Mouse (Mus musculus): Measurements from ENCODE around the gene Lct.
"Not testable (repeated sequence)": the region's sequence is repeated elsewhere in the genome, so short reads cannot be mapped to it uniquely, and the experiment has no call there.

The Lct gene

GRCm38 (mm10) chr1:128284157-128284690 is 43.9 kb downstream of the Lct start:
- H3K4me3 ChIP-seq (replicated peaks; ENCODE audit: low read length): no peak overlapping the region
- H3K27me3 ChIP-seq (ENCODE audit: insufficient read depth, low read length): peaks cover 10% of the 10 kb centered on the region
- no peaks in the 10 kb centered on the region for H3K9me3 ChIP-seq (ENCODE audit: low read length)
- TF ChIP-seq POU5F1 (IDR thresholded peaks at IDR 0.05; ENCODE audit: borderline replicate concordance, low read length) (no peak), NANOG (IDR thresholded peaks at IDR 0.05; ENCODE audit: borderline replicate concordance, low read length) (no peak), CTCF (conservative IDR thresholded peaks at IDR 0.05; ENCODE audit: low read length) (no peak)
- H3K4me1 ChIP-seq (replicated peaks; ENCODE audit: low read depth, low read length): peaks cover 14% of the 10 kb centered on the region; the same call in 1 of the 2 replicates
- H3K36me3 ChIP-seq (ENCODE audit: insufficient read depth, low read length): no peaks in the 10 kb centered on the region

GRCm38 (mm10) chr1:128282924-128283323 is 45.2 kb downstream of the Lct start:
- TF ChIP-seq POU5F1 (IDR thresholded peaks at IDR 0.05; ENCODE audit: borderline replicate concordance, low read length): no peak
- TF ChIP-seq CTCF (conservative IDR thresholded peaks at IDR 0.05; ENCODE audit: low read length): peak; percentile 32; the same call in 1 of the 2 replicates
- no peak for TF ChIP-seq NANOG (IDR thresholded peaks at IDR 0.05; ENCODE audit: borderline replicate concordance, low read length)
- H3K36me3 ChIP-seq (ENCODE audit: insufficient read depth, low read length): peaks cover 9% of the 10 kb centered on the region; the same call in 1 of the 2 replicates
- peaks cover 16% of the 10 kb centered on the region for H3K4me1 ChIP-seq (replicated peaks; ENCODE audit: low read depth, low read length)
- H3K27me3 ChIP-seq (ENCODE audit: insufficient read depth, low read length): peaks cover 7% of the 10 kb centered on the region; the same call in 1 of the 2 replicates
- no peak overlapping the region for H3K4me3 ChIP-seq (replicated peaks; ENCODE audit: low read length)
- H3K9me3 ChIP-seq (ENCODE audit: low read length): no peaks in the 10 kb centered on the region

- no peak overlapping the region for H3K4me3 ChIP-seq (replicated peaks; ENCODE audit: low read length)
- peaks cover 20% of the 10 kb centered on the region for H3K36me3 ChIP-seq (ENCODE audit: insufficient read depth, low read length)
- no peaks in the 10 kb centered on the region for H3K9me3 ChIP-seq (ENCODE audit: low read length)
- H3K4me1 ChIP-seq (replicated peaks; ENCODE audit: low read depth, low read length): peaks cover 16% of the 10 kb centered on the region
- peaks cover 7% of the 10 kb centered on the region; the same call in 1 of the 2 replicates for H3K27me3 ChIP-seq (ENCODE audit: insufficient read depth, low read length)
- peak; percentile 59 for TF ChIP-seq CTCF (conservative IDR thresholded peaks at IDR 0.05; ENCODE audit: low read length)
- TF ChIP-seq POU5F1 (IDR thresholded peaks at IDR 0.05; ENCODE audit: borderline replicate concordance, low read length): no peak
- TF ChIP-seq NANOG (IDR thresholded peaks at IDR 0.05; ENCODE audit: borderline replicate concordance, low read length): no peak
Observed at GRCm38 (mm10) chr1:128281753-128282152, 46.4 kb downstream of the Lct start.

- Histone ChIP-seq H3K4me3 (replicated peaks; ENCODE audit: low read length) (no peak overlapping the region), H3K36me3 (ENCODE audit: insufficient read depth, low read length) (peaks cover 52% of the 10 kb centered on the region), H3K9me3 (ENCODE audit: low read length) (no peaks in the 10 kb centered on the region), H3K27me3 (ENCODE audit: insufficient read depth, low read length) (no peaks in the 10 kb centered on the region), H3K4me1 (replicated peaks; ENCODE audit: low read depth, low read length) (peaks cover 5% of the 10 kb centered on the region; the same call in 1 of the 2 replicates)
- no peak for TF ChIP-seq CTCF (conservative IDR thresholded peaks at IDR 0.05; ENCODE audit: low read length)
- no peak for TF ChIP-seq NANOG (IDR thresholded peaks at IDR 0.05; ENCODE audit: borderline replicate concordance, low read length)
- TF ChIP-seq POU5F1 (IDR thresholded peaks at IDR 0.05; ENCODE audit: borderline replicate concordance, low read length): no peak
Observed at GRCm38 (mm10) chr1:128278563-128278962, 49.6 kb downstream of the Lct start.

- no peaks in the 10 kb centered on the region for H3K27me3 ChIP-seq (ENCODE audit: insufficient read depth, low read length)
- no peak overlapping the region for H3K4me3 ChIP-seq (replicated peaks; ENCODE audit: low read length)
- H3K9me3 ChIP-seq (ENCODE audit: low read length): no peaks in the 10 kb centered on the region
- H3K36me3 ChIP-seq (ENCODE audit: insufficient read depth, low read length): peaks cover 62% of the 10 kb centered on the region
- no peak for TF ChIP-seq CTCF (conservative IDR thresholded peaks at IDR 0.05; ENCODE audit: low read length)
- TF ChIP-seq NANOG (IDR thresholded peaks at IDR 0.05; ENCODE audit: borderline replicate concordance, low read length): no peak
- no peak for TF ChIP-seq POU5F1 (IDR thresholded peaks at IDR 0.05; ENCODE audit: borderline replicate concordance, low read length)
- H3K4me1 ChIP-seq (replicated peaks; ENCODE audit: low read depth, low read length): peaks cover 5% of the 10 kb centered on the region; the same call in 1 of the 2 replicates
Observed at GRCm38 (mm10) chr1:128275908-128276307, 52.2 kb downstream of the Lct start.

GRCm38 (mm10) chr1:128270731-128271130 is 57.4 kb downstream of the Lct start:
- no peaks in the 10 kb centered on the region for H3K27me3 ChIP-seq (ENCODE audit: insufficient read depth, low read length)
- TF ChIP-seq POU5F1 (IDR thresholded peaks at IDR 0.05; ENCODE audit: borderline replicate concordance, low read length): no peak
- no peak for TF ChIP-seq NANOG (IDR thresholded peaks at IDR 0.05; ENCODE audit: borderline replicate concordance, low read length)
- no peak for TF ChIP-seq CTCF (conservative IDR thresholded peaks at IDR 0.05; ENCODE audit: low read length)
- H3K36me3 ChIP-seq (ENCODE audit: insufficient read depth, low read length): peaks cover 69% of the 10 kb centered on the region
- H3K9me3 ChIP-seq (ENCODE audit: low read length): no peaks in the 10 kb centered on the region
- no peak overlapping the region for H3K4me3 ChIP-seq (replicated peaks; ENCODE audit: low read length)
- H3K4me1 ChIP-seq (replicated peaks; ENCODE audit: low read depth, low read length): peaks cover 22% of the 10 kb centered on the region

GRCm38 (mm10) chr1:128267061-128267460 is 61.1 kb downstream of the Lct start:
- H3K27me3 ChIP-seq (ENCODE audit: insufficient read depth, low read length); H3K4me3 ChIP-seq (replicated peaks; ENCODE audit: low read length); H3K9me3 ChIP-seq (ENCODE audit: low read length): not testable (repeated sequence)
- Histone ChIP-seq H3K36me3 (ENCODE audit: insufficient read depth, low read length) (peaks cover 57% of the 10 kb centered on the region), H3K4me1 (replicated peaks; ENCODE audit: low read depth, low read length) (peaks cover 22% of the 10 kb centered on the region)

GRCm38 (mm10) chr1:128244727-128245355 is 83.3 kb downstream of the Lct start:
- Histone ChIP-seq H3K4me1 (replicated peaks; ENCODE audit: low read depth, low read length) (peaks cover 13% of the 10 kb centered on the region), H3K4me3 (replicated peaks; ENCODE audit: low read length) (peak overlapping the region; percentile 87), H3K36me3 (ENCODE audit: insufficient read depth, low read length) (no peaks in the 10 kb centered on the region), H3K9me3 (ENCODE audit: low read length) (no peaks in the 10 kb centered on the region), H3K27me3 (ENCODE audit: insufficient read depth, low read length) (no peaks in the 10 kb centered on the region)
- no peak for TF ChIP-seq POU5F1 (IDR thresholded peaks at IDR 0.05; ENCODE audit: borderline replicate concordance, low read length)
- TF ChIP-seq NANOG (IDR thresholded peaks at IDR 0.05; ENCODE audit: borderline replicate concordance, low read length): no peak
- no peak for TF ChIP-seq CTCF (conservative IDR thresholded peaks at IDR 0.05; ENCODE audit: low read length)

Data from E14TG2a.4 (cell line).